Mouse (Mus musculus): ENCODE results near the gene Scn4a.
"Not testable (repeated sequence)": the region's sequence is repeated elsewhere in the genome, so short reads cannot be mapped to it uniquely, and the experiment has no call there.

The Scn4a gene

DNA sequence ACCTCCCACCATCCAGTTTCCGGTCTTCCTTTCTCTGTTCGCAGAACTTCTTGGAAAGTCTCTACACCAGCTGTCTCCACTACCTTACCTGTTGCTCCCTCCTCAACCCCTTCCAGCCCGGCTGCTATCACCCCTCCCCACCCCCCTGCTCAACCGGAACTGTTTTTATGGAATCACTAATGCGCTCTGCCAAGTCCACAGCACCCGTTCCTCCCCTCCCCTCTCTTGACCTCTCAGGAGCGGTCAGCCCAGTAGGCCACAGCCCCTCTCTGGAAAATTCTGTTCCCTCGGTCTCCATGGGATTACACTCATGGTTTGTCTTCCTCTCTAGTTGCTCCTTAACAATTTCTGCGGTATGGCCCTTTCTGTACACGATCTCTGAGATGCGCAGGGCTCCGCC is at the start of gene Scn4a:
TSS of gene Scn4a (minus strand) at position 101 of the 400 bp plus-strand sequence.
- DNase-seq (ENCODE audit: low spot score), result no peak

DNA sequence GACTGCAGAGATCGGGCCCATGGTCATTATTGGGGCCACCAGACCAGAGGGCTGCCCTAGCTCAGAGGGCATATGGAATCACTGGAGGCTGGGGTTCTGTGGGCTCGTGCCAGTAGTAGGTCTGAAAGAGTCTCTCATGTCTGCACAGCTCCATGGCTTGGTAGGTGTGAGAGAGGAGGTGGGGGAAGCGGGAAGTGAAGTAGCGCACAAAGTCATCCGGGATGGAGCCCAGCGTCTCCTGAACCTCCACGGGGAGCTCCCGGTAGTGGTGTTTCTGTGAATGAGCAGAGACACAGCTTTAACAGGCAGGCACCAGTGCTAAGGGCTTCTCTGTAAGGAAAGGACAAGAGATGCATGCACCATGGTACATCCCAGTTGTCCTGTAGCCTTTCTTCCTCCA is 45.4 kb upstream of the Scn4a start:
- DNase-seq (ENCODE audit: low spot score), result no peak

- DNase-seq (ENCODE audit: low spot score), result no peak
These were observed 44.6 kb upstream of the Scn4a start for GRCm38 (mm10) chr11:106397656-106398055.

DNA sequence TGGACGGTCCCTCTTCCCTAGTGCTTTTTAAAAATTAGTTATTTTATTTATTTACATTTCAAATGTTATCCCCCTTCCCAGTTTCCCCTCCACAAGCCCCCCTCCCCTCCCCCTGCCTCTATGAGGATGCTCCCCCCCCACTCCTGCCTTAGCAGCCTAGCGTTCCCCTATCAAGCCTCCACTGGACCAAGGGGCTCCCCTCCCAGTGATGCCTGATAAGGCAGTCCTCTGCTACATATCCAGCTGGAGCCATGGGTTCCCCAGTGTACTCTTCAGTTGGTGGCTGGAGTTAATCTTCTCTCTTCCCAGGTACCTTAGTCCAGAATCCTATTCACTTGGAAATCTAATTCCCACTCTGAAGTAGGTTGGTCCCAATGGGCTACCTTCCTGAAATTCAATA is 41.0 kb upstream of the Scn4a start:
- not testable (repeated sequence) for DNase-seq (ENCODE audit: low spot score)

GRCm38 (mm10) chr11:106393331-106393616 is 40.2 kb upstream of the Scn4a start:
- DNase-seq (ENCODE audit: low spot score), result no peak

GRCm38 (mm10) chr11:106392597-106393330 is 39.7 kb upstream of the Scn4a start:
- no peak for DNase-seq (ENCODE audit: low spot score)

- peak; percentile 50 for DNase-seq (ENCODE audit: low spot score)
These were observed 38.6 kb upstream of the Scn4a start for GRCm38 (mm10) chr11:106391546-106392188.

DNA sequence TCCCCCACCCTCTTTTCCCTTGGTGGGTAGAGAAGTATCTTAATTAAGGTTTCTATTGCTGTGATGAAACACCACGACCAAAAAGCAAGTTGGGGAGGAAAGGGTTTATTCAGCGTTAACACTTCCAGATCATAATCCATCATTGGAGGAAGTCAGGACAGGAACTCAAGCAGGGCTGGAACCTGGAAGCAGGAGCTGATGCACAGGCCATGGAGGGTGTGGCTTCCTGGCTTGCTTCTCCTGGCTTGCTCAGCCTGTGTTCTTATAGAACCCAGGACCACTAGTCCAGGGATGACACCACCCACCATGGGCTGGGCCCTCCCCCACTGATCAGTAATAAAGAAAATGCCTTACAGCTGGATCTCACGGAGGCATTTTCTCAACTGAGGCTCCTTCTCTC is 37.7 kb upstream of the Scn4a start:
- DNase-seq (ENCODE audit: low spot score), result no peak

DNA sequence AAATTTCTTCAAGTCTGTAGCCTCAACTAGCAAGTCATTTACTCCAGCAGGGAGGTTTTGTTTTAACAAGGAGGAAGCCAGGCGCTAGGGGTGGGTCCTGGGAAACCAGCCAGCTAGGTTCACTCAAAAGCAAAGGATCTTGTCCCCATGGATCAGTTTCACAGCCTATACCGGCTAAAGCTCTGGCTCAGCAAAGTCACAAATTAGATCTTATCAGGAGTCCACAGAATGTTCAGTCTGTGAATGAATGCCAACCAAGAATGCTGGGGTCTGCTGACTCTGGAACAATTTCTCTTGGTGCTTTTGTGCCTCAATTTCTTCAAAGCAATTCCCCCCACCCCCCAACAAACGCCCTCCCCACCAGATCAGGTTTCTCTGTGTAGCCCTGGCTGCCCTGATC is 36.5 kb upstream of the Scn4a start:
- DNase-seq (ENCODE audit: low spot score), result no peak

GRCm38 (mm10) chr11:106387791-106388216 is 34.7 kb upstream of the Scn4a start, which contains the start of gene Icam2:
Icam2 (minus strand) TSS chr11:106388075.
- DNase-seq (ENCODE audit: low spot score), result no peak

- DNase-seq (ENCODE audit: low spot score), result no peak
These were observed 33.9 kb upstream of the Scn4a start for GRCm38 (mm10) chr11:106387020-106387419.

DNA sequence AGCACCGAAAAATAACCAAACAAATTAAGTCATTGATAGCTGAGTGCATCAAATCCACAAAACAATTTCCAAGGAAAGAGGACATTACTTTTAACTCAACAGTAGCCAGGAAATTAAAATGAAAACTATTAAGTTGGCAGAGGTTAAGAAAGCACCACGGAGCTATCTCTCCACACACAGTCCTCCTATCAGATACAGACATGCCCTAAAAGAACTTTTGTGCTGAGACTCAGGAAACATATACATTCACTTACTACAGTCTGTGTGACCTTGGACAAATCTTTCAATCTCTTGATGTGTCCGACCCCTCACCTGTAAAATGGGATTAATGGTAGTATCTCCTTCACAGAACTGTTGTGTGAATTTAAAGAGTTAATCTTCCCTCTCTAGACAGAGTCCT is 33.3 kb upstream of the Scn4a start:
- no peak for DNase-seq (ENCODE audit: low spot score)

- no peak for DNase-seq (ENCODE audit: low spot score)
These were observed 30.1 kb upstream of the Scn4a start for GRCm38 (mm10) chr11:106383051-106383790.

DNA sequence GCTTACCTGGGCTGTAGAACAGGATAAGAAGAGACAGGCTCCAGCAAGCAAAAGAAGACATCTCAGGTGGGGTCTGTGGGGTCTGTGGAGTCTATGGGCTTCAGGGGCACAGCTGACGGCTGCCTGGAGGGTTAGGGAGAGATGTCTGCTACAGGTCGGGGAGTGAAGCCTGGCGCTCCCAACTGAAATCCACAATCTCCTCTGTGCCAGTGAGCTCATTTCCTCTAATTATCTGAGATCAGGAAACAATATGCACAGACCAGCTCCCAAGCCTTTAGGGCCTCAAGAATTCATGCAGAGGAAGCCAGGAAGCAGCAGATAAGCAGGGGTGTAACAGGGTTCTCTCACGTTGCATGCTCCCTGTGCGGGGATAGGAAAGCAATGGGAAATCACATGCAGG is 29.3 kb upstream of the Scn4a start:
- DNase-seq (ENCODE audit: low spot score), result no peak

GRCm38 (mm10) chr11:106381883-106382282 is 28.8 kb upstream of the Scn4a start:
- DNase-seq (ENCODE audit: low spot score), result no peak

GRCm38 (mm10) chr11:106381011-106381410 is 27.9 kb upstream of the Scn4a start:
- no peak for DNase-seq (ENCODE audit: low spot score)

- DNase-seq (ENCODE audit: low spot score), result no peak
These were observed 21.9 kb upstream of the Scn4a start for GRCm38 (mm10) chr11:106374979-106375378.

DNA sequence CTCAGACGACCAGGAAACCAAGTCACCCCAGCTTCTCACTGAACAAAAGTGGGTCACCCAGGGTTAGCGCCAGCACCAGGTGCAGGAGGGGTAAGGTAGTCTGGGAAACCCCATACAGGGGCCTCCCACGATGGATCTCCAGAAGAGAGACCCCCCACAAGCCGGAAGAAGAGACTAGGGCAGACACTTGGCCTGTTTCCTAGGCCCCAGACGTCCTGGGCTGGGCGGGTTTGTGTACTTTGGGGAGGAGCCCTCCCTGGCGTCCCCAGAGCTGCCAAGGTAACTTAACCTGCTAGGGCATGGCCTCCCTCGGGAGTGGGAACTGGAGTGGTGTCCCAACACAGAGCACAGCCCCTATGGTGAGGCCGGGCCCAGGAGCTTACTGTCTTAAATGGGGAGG is 21.5 kb upstream of the Scn4a start:
- DNase-seq (ENCODE audit: low spot score), result no peak

DNA sequence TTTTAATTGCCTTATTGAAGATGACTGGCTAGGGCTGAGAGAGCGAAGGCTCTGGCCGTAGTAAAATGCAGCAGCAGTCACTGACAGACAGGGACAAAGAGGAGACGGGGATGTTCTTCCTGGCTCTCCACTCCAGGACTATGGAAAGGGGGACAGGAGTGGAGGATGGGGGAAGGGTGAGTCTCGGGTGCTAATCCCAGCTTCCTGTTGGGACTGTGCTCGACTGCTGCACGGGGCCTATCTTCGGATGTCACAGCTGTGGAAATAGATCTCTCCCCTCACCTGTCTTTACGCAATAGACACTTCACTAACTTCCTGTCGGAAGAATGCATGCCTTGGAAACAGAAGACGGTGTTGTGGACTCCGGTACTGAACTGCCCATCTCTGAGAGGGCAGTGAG is 20.9 kb upstream of the Scn4a start:
- no peak for DNase-seq (ENCODE audit: low spot score)

DNA sequence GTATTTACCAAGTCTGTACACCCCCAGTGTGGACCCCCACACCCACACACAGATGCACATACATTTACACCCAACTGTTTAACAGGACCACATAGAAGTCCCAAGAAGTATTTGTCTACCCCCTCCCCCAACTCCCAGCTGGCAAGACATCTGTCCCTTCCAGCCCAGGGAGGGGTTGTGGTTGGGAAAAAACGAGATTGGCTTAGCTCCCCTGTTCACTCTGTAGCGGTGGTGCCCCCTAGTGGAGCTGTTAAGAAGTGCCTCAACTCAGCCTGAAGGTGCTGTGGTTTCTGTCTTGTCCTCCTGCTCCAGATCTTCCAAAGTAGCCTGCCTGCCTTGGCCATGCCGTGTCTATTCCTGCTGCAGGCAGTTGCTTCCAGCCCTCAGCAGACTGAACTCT is 13.2 kb upstream of the Scn4a start:
- peak; percentile 79 for DNase-seq (ENCODE audit: low spot score)

DNA sequence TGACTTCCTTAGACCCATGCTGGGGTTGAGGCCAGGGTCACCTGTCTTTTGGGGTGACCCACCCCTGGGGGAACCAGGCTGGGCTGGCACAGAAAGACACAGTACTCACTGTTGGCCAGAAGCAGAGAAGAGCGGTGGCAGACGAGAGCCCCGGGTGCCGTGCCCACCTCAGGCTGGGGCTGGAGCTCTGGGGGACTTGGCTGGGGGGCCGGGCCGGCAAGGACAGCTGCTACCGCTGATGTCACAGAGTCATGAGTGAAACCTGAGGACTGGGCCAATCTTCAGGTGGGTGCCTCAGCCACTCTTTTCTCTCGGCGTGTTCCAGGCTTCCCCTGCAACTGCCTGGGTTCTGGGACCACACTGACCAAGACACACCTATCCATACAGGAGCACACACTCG is 12.3 kb upstream of the Scn4a start, which contains the start of gene Prr29:
TSS of gene Prr29 (plus strand) at position 107 of the 400 bp plus-strand sequence.
- no peak for DNase-seq (ENCODE audit: low spot score)

DNA sequence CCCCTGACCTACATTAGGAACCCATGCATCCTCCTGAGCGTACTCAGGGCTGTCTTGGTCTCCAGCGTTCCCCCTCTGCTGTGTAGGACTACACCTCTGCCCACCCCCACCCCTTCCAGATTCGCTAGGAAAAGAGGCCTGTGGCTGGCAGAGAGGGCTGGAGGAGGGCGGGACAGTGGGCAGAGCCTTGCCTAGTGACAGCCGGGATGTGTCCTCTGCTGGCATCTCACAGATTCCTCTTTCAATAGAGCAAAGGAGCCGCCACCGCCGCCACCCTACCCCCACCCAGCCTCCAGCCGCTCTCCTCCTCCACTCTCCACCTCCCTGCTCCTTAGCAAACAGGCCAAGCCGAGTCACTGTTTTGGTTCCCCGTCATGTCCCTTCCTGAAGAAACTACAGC is 11.6 kb upstream of the Scn4a start:
- DNase-seq (ENCODE audit: low spot score), result no peak

GRCm38 (mm10) chr11:106359350-106359749 is 6.3 kb upstream of the Scn4a start:
- no peak for DNase-seq (ENCODE audit: low spot score)

All from urinary bladder, postnatal 25 days (tissue).